Mouse (Mus musculus) embryo, embryonic 9.5 days (tissue): ENCODE measurements at regions not wholly inside any gene's neighbourhood (a gene's known extent, or its start where the extent isn't known, plus 50 kb on each side); places are given as distances from the start of the nearest gene placed in this dataset.
A peak's percentile ranks its signal among the peaks of the same experiment; 100 is the strongest.

Source experiments
- DNase-seq: peaks from one replicate; pipeline ENCODE4 v3.0.0-alpha.2; 2017; ENCODE audit errors: extremely low spot score

- no peak for DNase-seq
These were observed 380.7 kb upstream of the Chrm3 start for GRCm38 (mm10) chr13:10741391-10741790.

- DNase-seq, result no peak
These were observed 365.1 kb upstream of the Chrm3 start for GRCm38 (mm10) chr13:10725745-10726171.

GRCm38 (mm10) chr13:10725335-10725734, 364.7 kb upstream of the Chrm3 start:
- no peak for DNase-seq

- DNase-seq, result no peak
These were observed 360.0 kb upstream of the Chrm3 start for GRCm38 (mm10) chr13:10720639-10721038.

- no peak for DNase-seq
These were observed 350.8 kb upstream of the Chrm3 start for GRCm38 (mm10) chr13:10711451-10711850.

- no peak for DNase-seq
These were observed 350.3 kb upstream of the Chrm3 start for GRCm38 (mm10) chr13:10710909-10711308.

GRCm38 (mm10) chr13:10697146-10697545, 336.5 kb upstream of the Chrm3 start:
- no peak for DNase-seq

GRCm38 (mm10) chr13:10696181-10696977, 335.7 kb upstream of the Chrm3 start:
- no peak for DNase-seq

GRCm38 (mm10) chr13:10691307-10691706, 330.7 kb upstream of the Chrm3 start:
- DNase-seq, result no peak

- DNase-seq, result no peak
These were observed 326.7 kb upstream of the Chrm3 start for GRCm38 (mm10) chr13:10687379-10687778.

GRCm38 (mm10) chr13:10654086-10654422, 293.4 kb upstream of the Chrm3 start:
- DNase-seq, result no peak

GRCm38 (mm10) chr13:10653376-10654085, 292.9 kb upstream of the Chrm3 start:
- no peak for DNase-seq

- DNase-seq, result peak; percentile 1
These were observed 276.2 kb upstream of the Chrm3 start for GRCm38 (mm10) chr13:10636859-10637258.

- no peak for DNase-seq
These were observed 269.8 kb upstream of the Chrm3 start for GRCm38 (mm10) chr13:10630467-10630866.

- no peak for DNase-seq
These were observed 259.0 kb upstream of the Chrm3 start for GRCm38 (mm10) chr13:10619661-10620060.

GRCm38 (mm10) chr13:10618421-10618954, 257.8 kb upstream of the Chrm3 start:
- no peak for DNase-seq

GRCm38 (mm10) chr13:10574951-10575350, 214.3 kb upstream of the Chrm3 start:
- DNase-seq, result no peak

GRCm38 (mm10) chr13:10566825-10567224, 206.2 kb upstream of the Chrm3 start:
- no peak for DNase-seq

- no peak for DNase-seq
These were observed 196.9 kb upstream of the Chrm3 start for GRCm38 (mm10) chr13:10557559-10557958.

- no peak for DNase-seq
These were observed 193.9 kb upstream of the Chrm3 start for GRCm38 (mm10) chr13:10554595-10554994.

- no peak for DNase-seq
These were observed 182.1 kb upstream of the Chrm3 start for GRCm38 (mm10) chr13:10542723-10543122.

GRCm38 (mm10) chr13:10540197-10540940, 179.7 kb upstream of the Chrm3 start:
- DNase-seq, result no peak
